Mouse (Mus musculus) hindbrain, embryonic 16.5 days (tissue): ENCODE data around the gene Kcnip4. TPM values are rescaled to one million over a fixed set of nuclear protein-coding genes. Genes with fewer than 3 reads are reported as not detected.

Experiments
- ATAC-seq: fragments of 200-750 bp; cut with Nextera tagmentation; 2 replicates; pipeline ENCODE4 v1.8.0; 2017; ENCODE audit warnings: moderate TSS enrichment, moderate library complexity
- H3K27ac ChIP-seq: fragments of 300-500 bp; sonication (generic); 2 replicates; pipeline ENCODE4 v1.5.1; 2014; ENCODE audit warnings: low read depth, mild to moderate bottlenecking, control low read depth, low read length, moderate library complexity
- H3K27me3 ChIP-seq: fragments of 300-500 bp; sonication (generic); replicated peaks from 2 replicates; pipeline ENCODE4 v1.6.1; 2014; ENCODE audit warnings: low read length; ENCODE audit not compliant: control insufficient read depth, insufficient read depth
- H3K36me3 ChIP-seq: fragments of 300-500 bp; sonication (generic); 2 replicates; pipeline ENCODE4 v1.6.1; 2014; ENCODE audit warnings: mild to moderate bottlenecking, low read length, moderate library complexity, mixed read lengths; ENCODE audit not compliant: control insufficient read depth, insufficient read depth
- H3K4me1 ChIP-seq: fragments of 300-500 bp; sonication (generic); 2 replicates; pipeline ENCODE4 v1.6.1; 2014; ENCODE audit warnings: low read depth, low read length; ENCODE audit not compliant: control insufficient read depth, insufficient read depth
- H3K4me2 ChIP-seq: fragments of 300-500 bp; sonication (generic); 2 replicates; pipeline ENCODE4 v1.6.1; 2014; ENCODE audit warnings: mild to moderate bottlenecking, low read length, control low read depth, moderate library complexity
- H3K4me3 ChIP-seq: fragments of 300-500 bp; sonication (generic); 2 replicates; pipeline ENCODE4 v1.5.1; 2014; ENCODE audit warnings: mild to moderate bottlenecking, low read length, control low read depth, moderate library complexity
- H3K9ac ChIP-seq: fragments of 300-500 bp; sonication (generic); 2 replicates; pipeline ENCODE4 v1.6.1; 2014; ENCODE audit warnings: low read depth, mild to moderate bottlenecking, control low read depth, low read length, moderate library complexity
- H3K9me3 ChIP-seq: fragments of 300-500 bp; sonication (generic); 2 replicates; pipeline ENCODE4 v1.6.1; 2014; ENCODE audit warnings: mild to moderate bottlenecking, low read length, moderate library complexity; ENCODE audit not compliant: control insufficient read depth
- WGBS: fragments of 180-500 bp; shearing (Covaris S2); extraction: QIAGEN DNeasy Blood & Tissue Kit; methylation state at CpG from one replicate; pipeline ENCODE4 v1.1.7; 2014; 5-methylcytosine and 5-hydroxymethylcytosine counted together
- polyA plus RNA-seq: library from polyadenylated mRNA; unstranded; fragments of >200 nt; fragmentation: Nextera tagmentation; extraction: Ambion mirVana; gene quantifications from 2 replicates; pipeline ENCODE4 v1.2.1, GENCODE M21; 2015

Kcnip4 gene
- polyA plus RNA-seq, 1 experiment from 2014 or later = 23.5 TPM

- Histone ChIP-seq H3K9ac (no peak overlapping the region), H3K36me3 (no peaks in the 10 kb centered on the region), H3K4me2 (no peak overlapping the region), H3K27me3 (no peaks in the 10 kb centered on the region), H3K27ac (no peak overlapping the region), H3K4me1 (no peaks in the 10 kb centered on the region), H3K4me3 (no peak overlapping the region), H3K9me3 (no peaks in the 10 kb centered on the region)
- 76% methylated on average over 7 of the region's 7 CpGs for WGBS
- no peak for ATAC-seq
Observed at GRCm38 (mm10) chr5:48623370-48623769, 901.3 kb downstream of the Kcnip4 start.

GRCm38 (mm10) chr5:48606916-48607315, 917.8 kb downstream of the Kcnip4 start:
- H3K9me3 ChIP-seq = no peaks in the 10 kb centered on the region
- no peak overlapping the region for H3K27ac ChIP-seq
- ATAC-seq = no peak
- H3K4me3 ChIP-seq = no peak overlapping the region
- no peaks in the 10 kb centered on the region for H3K36me3 ChIP-seq
- H3K27me3 ChIP-seq = no peaks in the 10 kb centered on the region
- no peaks in the 10 kb centered on the region for H3K4me1 ChIP-seq
- WGBS = 77% methylated on average over 5 of the region's 5 CpGs
- H3K9ac ChIP-seq = no peak overlapping the region
- H3K4me2 ChIP-seq = no peak overlapping the region

- Histone ChIP-seq H3K4me1 (no peaks in the 10 kb centered on the region), H3K9ac (no peak overlapping the region), H3K4me2 (no peak overlapping the region), H3K36me3 (no peaks in the 10 kb centered on the region), H3K27ac (no peak overlapping the region), H3K9me3 (no peaks in the 10 kb centered on the region), H3K27me3 (no peaks in the 10 kb centered on the region), H3K4me3 (no peak overlapping the region)
- WGBS = 83% methylated on average over 9 of the region's 9 CpGs
- no peak for ATAC-seq
Observed at GRCm38 (mm10) chr5:48606281-48606680, 918.4 kb downstream of the Kcnip4 start.

GRCm38 (mm10) chr5:48599481-48600040, 925.1 kb downstream of the Kcnip4 start:
- Histone ChIP-seq H3K27ac (no peak overlapping the region), H3K9me3 (no peaks in the 10 kb centered on the region), H3K4me1 (peaks cover 5% of the 10 kb centered on the region; the same call in 1 of the 2 replicates), H3K27me3 (no peaks in the 10 kb centered on the region), H3K36me3 (no peaks in the 10 kb centered on the region), H3K4me3 (peak overlapping the region; percentile 39), H3K9ac (peak overlapping the region; percentile 63), H3K4me2 (peak overlapping the region; percentile 52)
- ATAC-seq = peak; percentile 89
- WGBS = 0% methylated on average over 12 of the region's 12 CpGs

GRCm38 (mm10) chr5:48588014-48588413, 936.7 kb downstream of the Kcnip4 start:
- H3K27ac ChIP-seq = no peak overlapping the region
- H3K27me3 ChIP-seq = no peaks in the 10 kb centered on the region
- no peak overlapping the region for H3K4me3 ChIP-seq
- H3K4me2 ChIP-seq = no peak overlapping the region
- H3K4me1 ChIP-seq = no peaks in the 10 kb centered on the region
- no peaks in the 10 kb centered on the region for H3K9me3 ChIP-seq
- H3K36me3 ChIP-seq = no peaks in the 10 kb centered on the region
- no peak for ATAC-seq
- H3K9ac ChIP-seq = no peak overlapping the region

- Histone ChIP-seq H3K4me1 (no peaks in the 10 kb centered on the region), H3K36me3 (no peaks in the 10 kb centered on the region), H3K27me3 (no peaks in the 10 kb centered on the region), H3K9me3 (no peaks in the 10 kb centered on the region), H3K9ac (no peak overlapping the region), H3K27ac (no peak overlapping the region), H3K4me3 (no peak overlapping the region), H3K4me2 (no peak overlapping the region)
- ATAC-seq = no peak
- WGBS = 51% methylated on average over 1 of the region's 1 CpGs
Observed at GRCm38 (mm10) chr5:48583431-48583830, 941.3 kb downstream of the Kcnip4 start.

GRCm38 (mm10) chr5:48563996-48564587, 960.6 kb downstream of the Kcnip4 start:
- ATAC-seq = no peak
- Histone ChIP-seq H3K36me3 (no peaks in the 10 kb centered on the region), H3K4me3 (no peak overlapping the region), H3K4me2 (no peak overlapping the region), H3K27me3 (no peaks in the 10 kb centered on the region), H3K9me3 (no peaks in the 10 kb centered on the region), H3K27ac (no peak overlapping the region), H3K4me1 (no peaks in the 10 kb centered on the region), H3K9ac (no peak overlapping the region)
- WGBS = 79% methylated on average over 3 of the region's 3 CpGs

GRCm38 (mm10) chr5:48551753-48552152, 973.0 kb downstream of the Kcnip4 start:
- Histone ChIP-seq H3K4me2 (no peak overlapping the region), H3K9ac (no peak overlapping the region), H3K9me3 (no peaks in the 10 kb centered on the region), H3K36me3 (no peaks in the 10 kb centered on the region), H3K4me3 (no peak overlapping the region), H3K27me3 (no peaks in the 10 kb centered on the region), H3K4me1 (no peaks in the 10 kb centered on the region), H3K27ac (no peak overlapping the region)
- ATAC-seq = no peak
- 85% methylated on average over 4 of the region's 4 CpGs for WGBS

- Histone ChIP-seq H3K9ac (no peak overlapping the region), H3K9me3 (no peaks in the 10 kb centered on the region), H3K27me3 (no peaks in the 10 kb centered on the region), H3K4me3 (no peak overlapping the region), H3K36me3 (no peaks in the 10 kb centered on the region), H3K4me2 (no peak overlapping the region), H3K27ac (no peak overlapping the region), H3K4me1 (no peaks in the 10 kb centered on the region)
- WGBS = 89% methylated on average over 3 of the region's 3 CpGs
- no peak for ATAC-seq
Observed at GRCm38 (mm10) chr5:48545825-48546224, 978.9 kb downstream of the Kcnip4 start.
